Mouse (Mus musculus): Measurements from ENCODE around the gene Plac8.

- TF ChIP-seq CTCF (IDR thresholded peaks at IDR 0.05; ENCODE audit: insufficient read depth, low read length) (no peak), POLR2A (IDR thresholded peaks at IDR 0.05; ENCODE audit: borderline replicate concordance, extremely low read depth, low read depth, low read length) (no peak)
Observed at GRCm38 (mm10) chr5:100597886-100598485, 25.9 kb upstream of the Plac8 start.

All from lung, adult 2 months (tissue).